Mouse (Mus musculus) heart, adult 2 months (tissue): ENCODE measurements around the gene Incenp.

Experiments
- CTCF ChIP-seq: fragments of 200-600 bp; IDR thresholded peaks from 2 replicates; pipeline ENCODE4 v1.8.1; 2022; ENCODE audit warnings: antibody characterized with exemption, mild to moderate bottlenecking, moderate library complexity
- POLR2A ChIP-seq: fragments of 200-500 bp; IDR thresholded peaks from 2 replicates; pipeline ENCODE4 v1.6.1; 2011; ENCODE audit warnings: mild to moderate bottlenecking, low read depth, low read length, control low read depth; ENCODE audit not compliant: insufficient read depth

- TF ChIP-seq POLR2A (no peak), CTCF (no peak)
Observed at GRCm38 (mm10) chr19:9938156-9938823, 38.9 kb upstream of the Incenp start.
